Mouse (Mus musculus) bone marrow macrophage, adult 2 months (primary cell): ENCODE measurements around the gene Rtl10.

ENCODE experiments used
- CTCF ChIP-seq: IDR thresholded peaks from 2 replicates; pipeline ENCODE4 v1.5.1; 2012; ENCODE audit warnings: low read depth, mild to moderate bottlenecking, low read length, moderate library complexity
- POLR2A ChIP-seq: IDR thresholded peaks from 2 replicates; pipeline ENCODE4 v1.6.1; 2012; ENCODE audit warnings: mild to moderate bottlenecking, low read depth, low read length, borderline replicate concordance

- TF ChIP-seq CTCF (no peak), POLR2A (no peak)
These were observed 26.3 kb upstream of the Rtl10 start for GRCm38 (mm10) chr16:18472416-18472815.
